Mouse (Mus musculus) gastrocnemius, adult 8-10 months (tissue): ENCODE data around the gene Rangrf. TPM values are rescaled to one million over a fixed set of nuclear protein-coding genes. Genes with fewer than 3 reads are reported as not detected.
"Not testable (repeated sequence)": the region's sequence is repeated elsewhere in the genome, so short reads cannot be mapped to it uniquely, and the experiment has no call there.

Experiments
- DNase-seq, 2 experiments: peaks; one replicate each; pipeline ENCODE4 v3.0.0; 2022; ENCODE audit warnings: low spot score in 2 of 2
- total RNA-seq, 4 experiments: library from RNA; stranded (reverse); gene quantifications; 2 replicates each; pipeline ENCODE4 v1.2.4; 2022

Rangrf gene
- total RNA-seq, 4 experiments from 2014 or later, result 59.5 to 84.1 (median 69.6) TPM

DNA sequence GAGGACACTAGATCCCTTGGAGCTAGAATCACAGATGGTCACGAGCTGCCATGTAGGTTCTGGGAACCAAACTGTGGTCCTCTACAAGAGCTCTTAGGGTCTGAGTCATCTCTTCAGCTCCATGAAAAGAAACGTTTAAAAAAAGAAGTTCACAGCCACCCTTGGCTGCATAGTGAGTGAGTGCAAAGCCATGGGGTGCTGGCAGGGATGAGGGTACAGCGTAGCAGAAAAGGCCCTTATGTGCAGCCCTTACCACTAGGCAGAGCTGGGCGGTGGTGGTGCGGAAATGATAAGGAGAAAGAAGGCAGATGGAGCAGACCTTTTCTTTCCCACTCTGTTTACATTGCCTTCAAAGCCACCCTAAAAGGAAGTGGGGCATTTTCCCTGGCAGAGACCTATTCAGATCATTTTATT lies 4.3 kb upstream of the Rangrf start:
- DNase-seq, result no peak

DNA sequence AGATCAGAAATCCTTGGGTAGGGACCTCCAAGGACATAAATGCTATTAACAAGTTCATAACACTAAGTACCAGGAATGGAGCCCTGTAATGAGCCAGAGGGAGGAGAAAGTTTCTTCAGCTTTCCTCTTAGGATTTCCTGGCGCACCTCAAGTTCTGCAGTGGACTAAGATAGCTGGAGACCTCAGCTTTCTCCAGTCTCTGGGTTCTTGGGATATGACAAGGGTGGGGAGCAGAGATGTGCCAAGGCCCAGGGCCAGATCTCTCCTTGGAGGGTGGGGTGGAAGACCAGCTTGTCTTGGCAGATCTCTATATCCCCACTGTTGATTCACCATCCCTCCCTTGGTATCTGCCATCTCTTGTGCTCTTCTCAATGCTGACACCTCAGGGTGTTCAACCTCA lies 616 bp upstream of the Rangrf start:
- DNase-seq, result no peak

DNA sequence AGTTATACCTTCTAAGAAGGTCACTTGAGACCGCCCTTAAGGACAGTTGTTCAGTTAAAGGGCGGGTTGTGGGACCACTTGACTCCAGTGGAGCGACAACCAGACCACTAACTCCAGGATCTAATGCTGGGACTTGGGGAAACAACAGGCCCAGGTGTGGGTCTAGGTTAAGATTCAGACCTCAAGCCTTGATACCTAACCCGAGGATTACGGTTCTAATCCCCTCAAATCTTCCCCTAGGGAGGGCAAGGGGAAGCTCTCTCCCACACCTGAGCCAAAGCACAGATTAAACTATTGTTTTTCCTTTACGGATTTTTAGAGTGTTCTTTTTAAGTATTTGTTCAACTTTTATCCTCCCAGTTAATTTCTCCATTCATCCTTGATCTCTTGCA lies 930 bp downstream of the Rangrf start:
- no peak for DNase-seq

DNA sequence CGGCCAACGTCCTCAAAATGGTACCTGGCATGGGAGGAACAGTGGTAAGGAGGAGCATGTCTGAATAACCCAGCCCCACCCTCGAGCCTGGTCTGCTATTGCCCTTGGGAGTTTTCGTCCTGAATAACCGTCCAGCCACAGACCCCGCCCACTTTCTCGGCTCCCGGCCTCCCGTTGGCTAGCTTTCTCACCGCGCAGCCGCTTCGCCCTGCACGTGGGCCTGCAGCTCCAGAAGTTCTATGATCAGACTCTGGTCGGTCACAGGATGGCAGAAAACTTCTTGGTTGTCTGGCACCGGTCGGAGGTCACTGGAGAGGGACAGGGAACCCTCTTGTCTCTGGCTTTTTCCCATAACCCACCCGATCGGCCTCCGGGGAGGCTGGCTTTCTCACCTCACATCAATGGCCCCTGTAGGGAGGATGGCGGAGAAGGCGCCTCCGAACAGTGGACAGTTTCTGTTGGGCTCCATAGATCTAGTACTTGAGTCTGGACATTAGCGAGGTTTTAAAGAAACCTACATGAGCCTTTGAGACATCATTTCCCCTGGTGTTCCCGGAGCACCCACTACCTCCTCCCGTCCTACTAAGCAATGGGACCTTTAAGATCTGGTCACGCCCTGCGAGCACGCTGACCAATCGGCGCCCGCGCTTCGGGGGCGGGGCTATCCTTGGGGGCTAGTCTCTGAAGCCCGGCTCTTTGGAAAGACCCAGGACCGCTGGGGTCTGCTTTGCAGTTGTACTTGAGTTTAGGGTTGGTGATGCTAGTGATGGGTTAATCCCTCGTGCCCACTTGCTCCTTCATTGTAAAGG lies 1.5 kb downstream of the Rangrf start:
- DNase-seq, result peak; percentile 83 to 87

DNA sequence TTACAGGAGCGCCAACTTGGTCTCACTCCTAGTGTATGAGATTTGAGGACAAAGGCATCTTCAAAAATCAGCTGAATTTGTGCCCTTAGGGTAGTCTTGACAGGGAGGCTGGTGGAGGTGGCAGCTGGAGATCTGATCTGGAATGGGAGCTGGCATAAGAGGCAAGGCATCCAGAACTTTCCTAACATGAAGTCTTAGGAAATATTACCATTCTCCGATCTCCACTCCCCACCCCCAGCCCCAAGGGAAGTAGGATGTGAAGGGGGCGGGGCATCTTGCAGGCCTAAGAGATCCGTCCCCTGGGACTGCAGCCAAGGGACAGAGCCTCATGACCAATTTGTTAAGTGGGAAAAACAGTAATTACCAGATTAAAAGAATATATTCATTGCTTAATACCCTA lies 4.8 kb downstream of the Rangrf start:
- DNase-seq, result peak in 1 of 2 experiments; percentile 44

DNA sequence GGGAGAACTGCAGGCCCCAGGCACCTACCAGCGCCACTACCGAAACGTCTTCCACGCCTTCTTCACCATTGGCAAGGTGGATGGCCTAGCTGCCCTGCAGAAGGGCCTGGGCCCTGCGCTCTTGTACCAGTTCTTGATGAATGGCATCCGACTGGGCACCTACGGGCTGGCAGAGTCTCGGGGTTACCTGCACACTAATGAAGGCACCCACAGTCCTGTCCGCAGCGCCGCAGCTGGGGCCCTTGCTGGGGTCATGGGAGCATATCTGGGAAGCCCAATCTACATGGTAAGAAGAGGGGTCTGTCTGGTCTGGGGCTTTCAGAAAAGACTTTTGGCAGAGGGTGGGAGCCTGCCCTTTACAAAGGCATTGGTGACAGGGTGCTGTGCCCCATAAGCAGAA lies 6.2 kb downstream of the Rangrf start:
- no peak for DNase-seq

DNA sequence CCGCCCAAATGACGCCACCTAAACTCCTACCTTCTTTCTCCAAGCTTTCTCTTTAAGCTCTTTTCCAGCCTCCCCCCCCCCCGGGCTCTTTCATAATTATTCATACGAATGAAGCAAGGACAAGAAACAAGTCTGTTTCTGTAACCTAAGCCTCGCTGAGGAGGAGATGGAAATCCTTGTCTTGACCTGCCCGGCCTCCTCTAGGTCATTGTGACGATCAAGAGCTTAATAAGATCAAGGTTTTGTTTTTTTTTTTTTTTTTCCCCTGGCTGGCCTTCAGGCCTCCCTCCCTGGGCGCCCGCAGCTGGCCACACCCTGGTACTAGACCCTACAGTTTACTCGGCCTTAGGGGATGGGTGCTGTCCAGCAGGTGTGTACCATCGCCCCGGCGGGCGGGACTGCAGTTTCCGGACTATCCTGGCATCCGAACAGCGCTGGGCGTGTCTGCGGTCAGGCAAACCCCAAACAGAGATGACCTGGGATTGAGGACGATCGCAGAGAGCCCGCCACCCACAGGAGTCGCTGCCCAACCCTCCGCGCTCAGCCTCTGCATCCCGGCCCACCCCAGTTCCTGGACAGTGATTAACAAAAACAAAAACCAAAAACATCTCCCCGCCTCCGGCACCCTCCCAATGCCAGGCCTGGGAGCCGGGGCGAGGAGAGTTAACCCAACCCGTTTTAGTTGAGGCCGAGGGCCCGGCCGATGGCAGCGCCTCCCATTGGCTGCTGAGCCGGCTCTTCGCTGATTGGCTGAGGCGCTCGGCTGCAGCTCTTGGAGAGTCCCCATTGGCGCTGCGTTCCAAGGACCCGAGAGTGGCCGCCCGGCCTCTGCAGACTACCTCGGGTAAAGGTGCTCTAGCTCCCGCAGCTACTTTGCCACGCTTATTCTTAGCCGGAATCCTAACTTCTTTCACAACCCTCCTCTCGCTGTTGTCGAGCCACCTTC lies 7.4 kb downstream of the Rangrf start, which contains the start of gene Slc25a35:
Gene Slc25a35 (plus strand): TSS at position 795 of the 946 bp plus-strand sequence.
- DNase-seq, result peak; percentile 82 to 88

DNA sequence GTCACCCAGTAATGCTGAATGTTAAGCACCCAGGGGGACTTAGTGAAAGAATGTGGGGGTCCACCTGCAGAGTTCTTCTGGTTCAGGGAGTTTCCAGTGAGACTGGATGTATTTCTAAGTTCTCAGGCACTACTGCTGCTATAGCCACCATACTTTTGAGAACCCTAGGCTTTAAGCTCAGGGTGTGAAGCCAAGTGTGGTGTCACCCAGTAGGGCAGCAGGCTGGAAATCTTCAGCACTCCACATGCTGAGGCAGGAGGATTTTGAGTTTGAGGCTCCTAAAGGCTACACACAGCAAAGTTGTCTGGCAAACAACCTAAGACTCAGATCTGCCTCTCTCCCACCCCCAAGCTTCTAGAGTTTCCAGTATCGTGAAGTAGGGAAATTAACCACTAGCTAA lies 8.4 kb downstream of the Rangrf start:
- DNase-seq, result no peak

DNA sequence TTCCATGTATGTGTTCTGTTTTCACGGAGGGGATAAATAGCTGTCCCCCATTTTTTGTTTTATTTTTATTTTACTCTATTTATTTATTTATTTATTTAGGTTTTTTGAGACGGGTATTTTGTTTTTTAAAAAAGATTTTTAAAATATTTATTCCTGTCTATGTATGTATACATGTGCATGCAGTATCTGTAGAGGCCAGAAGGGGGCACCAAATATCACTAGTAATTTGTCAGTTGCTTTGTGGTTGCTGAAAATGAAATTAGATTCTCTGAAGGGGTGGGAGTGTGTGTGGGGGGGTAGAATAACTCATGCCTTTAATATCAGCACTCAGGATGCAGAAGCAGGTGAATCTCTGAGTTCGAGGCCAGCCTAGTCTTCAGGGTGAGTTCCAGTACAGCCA lies 9.1 kb downstream of the Rangrf start:
- peak in 1 of 2 experiments; percentile 38 for DNase-seq

DNA sequence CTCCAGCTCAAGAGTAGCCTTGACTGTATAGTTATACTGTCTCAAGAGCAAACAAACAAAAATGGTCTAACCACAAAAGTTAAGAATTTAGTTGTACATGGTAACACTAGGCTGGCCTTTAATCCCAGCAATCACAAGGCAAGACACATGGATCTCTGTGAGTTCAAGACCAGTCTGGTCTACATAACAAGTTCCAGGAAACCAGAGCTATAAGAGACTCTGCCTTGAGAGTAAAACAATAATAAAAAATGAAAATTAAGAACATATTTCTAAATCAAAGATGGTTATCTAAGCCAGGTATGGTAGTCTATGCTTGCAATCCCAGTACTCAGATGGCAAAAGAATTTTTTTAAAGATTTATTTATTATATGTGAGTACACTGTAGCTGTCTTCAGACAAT lies 9.9 kb downstream of the Rangrf start:
- no peak for DNase-seq

DNA sequence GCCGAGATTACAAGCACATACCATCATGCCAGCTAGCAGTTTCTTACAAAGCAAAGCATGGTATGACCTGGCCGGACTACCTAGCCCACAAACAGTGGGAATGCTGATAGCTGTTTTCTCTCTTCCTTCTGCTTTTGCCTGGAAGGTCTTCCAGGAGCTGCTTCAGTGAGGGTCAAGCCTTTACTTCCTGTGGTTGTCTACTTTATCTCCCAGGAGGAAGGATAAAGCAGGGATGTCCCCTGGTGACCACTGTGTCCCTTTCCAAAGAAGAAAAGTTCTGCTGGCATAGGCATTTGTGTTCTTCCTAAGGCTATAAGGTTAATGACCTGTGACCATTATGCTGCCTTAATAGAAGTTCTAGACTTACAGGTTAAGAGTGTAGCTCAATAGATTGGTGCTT lies 11.6 kb downstream of the Rangrf start:
- no peak for DNase-seq

DNA sequence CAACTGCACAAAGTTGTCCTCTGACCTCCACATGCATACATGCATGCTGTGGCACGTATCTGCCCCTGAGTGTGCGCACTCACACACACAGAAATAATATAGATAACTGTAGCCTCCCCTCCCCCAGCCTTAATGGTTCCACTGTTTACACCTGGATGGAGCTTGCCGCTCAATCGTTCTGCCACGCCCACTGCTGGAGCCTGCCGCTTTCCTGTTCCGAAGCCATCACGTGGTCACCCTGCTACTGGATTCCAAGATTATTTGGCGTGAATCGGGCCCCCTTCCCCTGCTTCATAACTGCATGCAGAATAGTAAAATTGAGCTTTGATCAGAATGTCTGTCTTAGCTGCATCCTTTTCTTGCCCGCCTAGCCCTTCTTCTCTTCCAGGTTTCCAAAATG lies 12.8 kb downstream of the Rangrf start:
- DNase-seq, result not testable (repeated sequence)

DNA sequence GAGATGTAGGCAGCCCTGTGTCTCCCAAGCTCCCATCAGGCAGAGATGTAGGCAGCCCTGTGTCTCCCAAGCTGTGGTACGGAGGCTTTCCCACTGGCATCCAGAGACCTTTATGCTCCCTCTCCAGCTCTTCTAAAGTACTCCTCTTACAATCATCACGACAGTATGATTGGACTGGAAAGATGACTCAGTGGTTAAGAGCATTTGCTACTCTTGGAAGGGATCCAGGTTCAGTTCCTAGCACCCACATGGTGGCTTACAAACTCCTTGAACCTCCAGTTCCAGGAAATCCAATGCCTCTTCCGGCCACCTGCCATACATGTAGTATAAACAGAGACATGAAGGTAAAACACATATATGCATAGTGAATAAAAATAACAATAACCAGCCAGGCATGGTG lies 13.4 kb downstream of the Rangrf start:
- DNase-seq, result no peak

DNA sequence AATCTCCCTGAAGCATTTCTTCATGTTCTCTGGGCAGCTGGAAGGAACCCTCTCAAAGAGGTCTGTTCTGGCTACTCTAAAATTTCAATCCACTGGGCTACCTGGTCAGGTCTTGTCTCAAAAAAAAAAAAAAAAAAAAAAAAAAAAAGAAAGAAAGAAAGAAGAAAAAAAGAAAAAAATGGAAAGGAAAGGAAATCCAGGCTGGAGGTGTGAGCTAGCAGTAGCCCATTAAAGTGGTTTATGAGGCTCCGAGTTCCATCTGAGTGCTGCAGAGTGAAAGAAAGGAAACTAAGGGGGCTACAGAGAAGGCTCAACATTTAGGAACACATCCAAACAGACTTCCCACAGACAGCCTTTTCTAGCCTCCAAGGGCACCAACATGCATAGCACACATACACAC lies 17.0 kb downstream of the Rangrf start:
- DNase-seq, result no peak

DNA sequence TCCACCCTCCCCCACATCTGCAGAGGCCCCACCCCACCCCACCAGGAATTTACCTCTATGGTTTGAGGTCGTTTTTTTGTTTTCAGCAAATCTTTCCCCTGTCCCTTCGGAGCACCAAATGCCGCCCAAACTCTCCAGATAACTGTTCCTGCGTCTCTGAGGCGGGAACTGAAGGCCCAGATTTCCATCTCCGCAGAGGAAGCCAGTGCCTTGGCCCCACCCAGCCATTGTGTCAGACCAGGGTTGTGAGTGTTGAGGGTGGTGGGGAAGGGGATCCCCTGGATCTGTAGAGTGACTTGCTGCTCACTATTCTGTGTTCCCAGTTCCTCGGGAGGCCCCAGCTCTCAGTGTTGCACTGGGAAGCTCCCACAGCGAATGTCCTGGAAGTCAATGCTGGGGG lies 17.7 kb downstream of the Rangrf start, which contains the start of gene Arhgef15:
Gene Arhgef15 (minus strand): TSS at position 173 of the 400 bp plus-strand sequence.
- no peak for DNase-seq

DNA sequence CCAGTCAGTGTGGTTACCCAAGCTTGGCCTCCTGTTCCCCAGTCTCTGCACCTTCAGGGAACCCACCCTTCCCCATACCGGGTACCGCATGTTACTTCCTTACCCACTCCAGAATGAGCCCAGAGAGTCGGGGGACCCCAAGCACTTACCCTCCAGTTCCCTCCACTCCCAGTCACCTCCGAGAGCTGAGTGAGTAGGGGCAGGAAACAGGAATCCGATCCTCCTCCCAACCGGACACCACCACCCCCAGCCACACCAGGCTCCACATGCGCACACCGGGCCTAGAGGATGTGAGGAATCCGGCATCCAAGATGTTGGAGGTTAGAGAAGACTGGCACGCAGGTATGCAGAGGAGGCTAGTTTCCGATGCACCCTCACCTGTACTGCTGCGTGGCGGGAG lies 18.3 kb downstream of the Rangrf start:
- no peak for DNase-seq

DNA sequence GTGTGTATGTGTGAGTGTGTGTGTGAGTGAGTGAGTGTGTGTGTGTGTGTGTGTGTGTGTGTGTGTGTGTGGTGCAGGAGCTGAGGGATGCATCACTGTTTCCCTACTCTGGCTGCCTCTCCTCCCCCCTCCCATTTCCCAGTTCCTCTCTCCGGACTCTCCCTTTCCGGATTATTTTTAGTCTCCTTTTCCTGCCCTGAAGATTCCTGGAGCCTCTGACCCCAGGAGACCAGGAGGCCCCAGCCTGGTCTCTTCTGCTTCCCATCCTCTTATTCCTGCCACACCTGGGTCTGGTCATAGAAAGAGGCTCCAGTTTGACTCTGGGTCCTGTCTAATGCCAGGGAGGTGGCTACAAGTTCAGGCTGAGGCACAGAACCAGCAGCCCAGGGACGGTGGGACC lies 18.9 kb downstream of the Rangrf start:
- no peak for DNase-seq

DNA sequence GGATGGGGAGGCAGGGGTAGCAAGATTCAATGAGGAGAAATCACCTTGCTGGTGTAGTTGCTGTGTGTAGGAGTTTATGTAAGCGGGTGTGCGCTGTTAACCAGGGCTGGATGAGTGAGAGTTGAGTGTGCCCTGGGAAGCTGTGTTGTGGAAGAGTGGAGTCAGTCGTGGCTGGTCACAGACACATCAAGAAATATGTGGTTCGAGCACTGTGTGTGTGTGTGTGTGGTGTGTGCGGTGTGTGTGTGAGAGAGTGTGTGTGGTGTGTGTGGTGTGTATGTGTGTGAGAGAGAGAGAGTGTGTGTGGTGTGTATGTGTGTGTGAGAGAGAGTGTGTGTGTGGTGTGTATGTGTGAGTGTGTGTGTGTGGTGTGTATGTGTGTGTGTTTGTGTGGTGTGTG lies 19.5 kb downstream of the Rangrf start:
- no peak for DNase-seq

DNA sequence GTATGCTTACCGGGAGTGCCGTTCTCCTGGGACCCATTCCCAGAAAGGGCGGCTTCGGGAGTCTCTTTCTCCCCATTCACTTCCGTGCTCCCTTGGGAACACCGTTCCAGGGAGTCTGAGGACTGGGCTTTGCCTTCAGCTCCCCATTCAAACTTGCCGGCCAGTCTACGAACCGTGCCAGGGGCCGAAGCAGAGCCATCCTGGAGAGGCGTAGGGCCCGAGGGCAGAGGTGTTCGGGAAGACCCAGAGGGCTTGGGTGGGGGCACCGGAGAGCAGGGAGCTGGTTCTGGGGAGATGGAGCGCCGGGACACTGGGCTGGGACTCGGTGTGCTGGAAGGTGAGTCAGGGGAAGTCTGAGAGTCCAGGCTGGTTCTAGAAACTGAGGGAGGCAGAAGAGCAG lies 20.6 kb downstream of the Rangrf start:
- DNase-seq, result no peak

DNA sequence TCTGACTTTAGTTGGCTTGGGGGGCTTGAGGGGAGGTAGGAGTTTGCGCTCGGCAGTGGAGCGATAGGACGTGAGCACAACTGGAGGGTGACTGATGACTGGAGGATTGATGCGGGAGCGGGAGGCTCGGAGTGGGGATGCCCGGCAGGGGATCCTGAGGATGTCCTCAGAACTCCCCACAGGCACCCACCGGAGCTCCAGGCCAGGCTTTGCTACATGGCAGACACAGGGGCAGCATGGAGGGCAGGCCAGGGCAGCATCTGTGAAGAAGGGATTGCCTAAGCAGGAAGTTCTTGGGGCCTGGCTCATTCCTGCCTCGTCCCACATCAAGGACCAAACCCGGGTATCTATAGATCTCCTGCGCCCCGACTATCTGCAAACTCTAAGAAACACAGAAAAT lies 21.1 kb downstream of the Rangrf start:
- no peak for DNase-seq

DNA sequence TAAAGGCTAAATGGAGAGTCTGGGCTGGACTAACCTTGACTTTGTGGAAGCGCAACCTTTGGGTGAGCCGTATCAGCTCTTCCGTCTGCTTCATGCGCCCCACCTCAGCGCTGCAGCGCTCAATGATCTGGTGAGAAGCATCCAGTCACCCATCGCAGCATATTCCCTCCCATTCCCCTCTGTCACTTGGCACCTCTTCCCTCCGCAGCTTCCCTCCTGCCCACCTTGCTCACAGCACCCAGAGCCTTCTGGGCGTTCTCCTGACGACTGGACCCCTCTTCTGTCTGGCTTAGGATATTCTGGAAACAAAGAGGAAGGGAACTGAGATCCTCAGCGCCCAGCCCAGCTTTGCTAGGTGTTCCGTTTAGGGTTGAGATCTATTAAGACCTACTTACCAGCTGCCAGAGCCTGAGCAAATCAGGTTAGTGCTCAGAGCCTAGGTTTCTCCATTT lies 27.4 kb downstream of the Rangrf start:
- DNase-seq, result no peak

DNA sequence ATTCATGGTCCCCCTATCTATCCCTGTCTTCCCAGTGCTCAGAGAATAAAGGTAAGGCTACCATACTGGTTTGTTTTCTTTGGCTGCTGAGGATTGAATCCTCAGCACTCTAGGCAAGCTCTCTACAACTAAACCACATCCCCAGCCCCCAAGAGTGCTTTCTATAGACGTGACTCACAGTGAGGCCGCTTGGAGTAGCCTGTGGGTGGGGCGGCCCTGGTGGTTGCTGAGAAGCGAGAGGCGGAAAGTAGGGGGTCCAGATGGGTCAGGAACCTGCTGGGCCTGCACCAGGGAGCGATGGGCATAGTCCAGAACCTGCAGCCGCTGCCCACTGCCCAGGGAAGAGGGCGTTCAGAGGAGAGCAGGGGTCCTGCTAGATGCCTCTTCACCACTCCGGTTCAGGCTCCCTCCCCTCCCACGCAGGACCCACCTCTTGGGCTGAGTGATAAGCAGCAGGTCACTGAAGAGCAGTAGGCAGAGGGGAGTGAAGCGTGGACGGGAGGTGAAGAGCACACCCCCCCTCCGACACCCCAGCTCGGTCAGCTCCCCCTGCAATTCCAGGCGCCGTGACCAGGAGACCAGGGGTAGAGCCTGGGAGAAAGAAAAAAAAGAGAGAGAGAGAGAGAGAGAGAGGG lies 28.1 kb downstream of the Rangrf start:
- DNase-seq, result no peak
